Mouse (Mus musculus) thymus, postnatal 14 days (tissue): ENCODE results near the gene Tmem88.

Experiments used
- DNase-seq: peaks from one replicate; pipeline ENCODE4 v3.0.0; 2021

Gene Tmem88

GRCm38 (mm10) chr11:69403691-69404594 is 5.9 kb upstream of the Tmem88 start:
- DNase-seq: peak; percentile 18

- peak; percentile 18 for DNase-seq
These were observed 4.0 kb upstream of the Tmem88 start for GRCm38 (mm10) chr11:69401987-69402386.

GRCm38 (mm10) chr11:69401210-69401637 is 3.2 kb upstream of the Tmem88 start:
- DNase-seq: peak; percentile 92

- DNase-seq: no peak
These were observed 2.2 kb upstream of the Tmem88 start for GRCm38 (mm10) chr11:69400083-69400850.

GRCm38 (mm10) chr11:69399201-69400082 is 1.4 kb upstream of the Tmem88 start:
- peak; percentile 24 for DNase-seq

- peak; percentile 19 for DNase-seq
These were observed 609 bp upstream of the Tmem88 start for GRCm38 (mm10) chr11:69398486-69399200.

- peak; percentile 21 for DNase-seq
These were observed 415 bp downstream of the Tmem88 start for GRCm38 (mm10) chr11:69397581-69398057.

GRCm38 (mm10) chr11:69396772-69397171 is 1.3 kb downstream of the Tmem88 start:
- peak; percentile 21 for DNase-seq

- peak; percentile 95 for DNase-seq
These were observed 2.2 kb downstream of the Tmem88 start for GRCm38 (mm10) chr11:69395634-69396373.

- DNase-seq: peak; percentile 89
These were observed 2.8 kb downstream of the Tmem88 start, which contains the start of the genes Naa38 and Cyb5d1 for GRCm38 (mm10) chr11:69395235-69395633. Gene Naa38 (plus strand): TSS chr11:69395487. Gene Cyb5d1 (minus strand): TSS chr11:69395631.

GRCm38 (mm10) chr11:69394591-69395167 is 3.4 kb downstream of the Tmem88 start:
- peak; percentile 27 for DNase-seq

- DNase-seq: peak; percentile 81
These were observed 7.5 kb downstream of the Tmem88 start for GRCm38 (mm10) chr11:69390400-69391034.

- DNase-seq: peak; percentile 14
These were observed 8.3 kb downstream of the Tmem88 start for GRCm38 (mm10) chr11:69389531-69390399.

GRCm38 (mm10) chr11:69388680-69389079 is 9.4 kb downstream of the Tmem88 start:
- no peak for DNase-seq

- no peak for DNase-seq
These were observed 11.3 kb downstream of the Tmem88 start for GRCm38 (mm10) chr11:69386758-69387157.

- DNase-seq: no peak
These were observed 13.1 kb downstream of the Tmem88 start for GRCm38 (mm10) chr11:69384979-69385378.

GRCm38 (mm10) chr11:69382478-69383105 is 15.4 kb downstream of the Tmem88 start:
- no peak for DNase-seq

- DNase-seq: no peak
These were observed 16.7 kb downstream of the Tmem88 start for GRCm38 (mm10) chr11:69381356-69381755.
